Comparison of ENCODE assay signal across 9 mouse cellular contexts in genomic region chr11:117101925-117102717, GRCm38 (mm10). TPM values are rescaled to one million over a fixed set of nuclear protein-coding genes. Genes with fewer than 3 reads are reported as not detected.
A peak's percentile ranks its signal among the peaks of the same experiment; 100 is the strongest.
DNase-seq lines count a peak whose midpoint lies in the region; ATAC-seq and TF ChIP-seq lines count a peak whose summit lies in the region.
"Had no signal": no experiment of that assay in that cellular context is flagged by ENCODE, and none has a peak within 500 bp of the region (broad histone marks: within the 10 kb centered on the region; RNA-seq: fewer than 3 reads in every experiment).

No protein-coding gene starts in this region.

- no peak overlapping the region for H3K4me2 ChIP-seq in hindbrain, embryonic 13.5 days
- H3K4me2 ChIP-seq in hindbrain, embryonic 14.5 days (replicated peaks): no peak overlapping the region
- H3K4me2 ChIP-seq in midbrain, embryonic 11.5 days: no peak overlapping the region
- H3K4me2 ChIP-seq in stomach, postnatal 0 days (replicated peaks; ENCODE audit: low read depth): no peak overlapping the region

- DNase-seq in adrenal gland, postnatal 14 days: peak; percentile 34
- no peak for DNase-seq in adrenal gland, postnatal 25 days
- no peak for DNase-seq in hindbrain, embryonic 14.5 days (ENCODE audit: low spot score)
- no peak for DNase-seq in midbrain, embryonic 10.5 days (ENCODE audit: low spot score)
- no peak for DNase-seq in midbrain, embryonic 11.5 days (ENCODE audit: low spot score, missing footprints)
- no peak for DNase-seq in stomach, postnatal 0 days (ENCODE audit: low spot score)
- DNase-seq: cerebellum, postnatal 14 days had no signal

- no peaks in the 10 kb centered on the region for H3K9me3 ChIP-seq in hindbrain, embryonic 13.5 days
- no peaks in the 10 kb centered on the region for H3K9me3 ChIP-seq in hindbrain, embryonic 14.5 days (ENCODE audit: control insufficient read depth, low read length)
- no peaks in the 10 kb centered on the region for H3K9me3 ChIP-seq in midbrain, embryonic 10.5 days (replicated peaks)
- no peaks in the 10 kb centered on the region for H3K9me3 ChIP-seq in midbrain, embryonic 11.5 days (ENCODE audit: control insufficient read depth, low read length)
- no peaks in the 10 kb centered on the region for H3K9me3 ChIP-seq in stomach, postnatal 0 days (ENCODE audit: control insufficient read depth, low read length)

- peaks cover 18% of the 10 kb centered on the region for H3K4me1 ChIP-seq in hindbrain, embryonic 13.5 days (replicated peaks)
- H3K4me1 ChIP-seq in hindbrain, embryonic 14.5 days (replicated peaks; ENCODE audit: control insufficient read depth, insufficient read depth, low read length): peaks cover 5% of the 10 kb centered on the region
- H3K4me1 ChIP-seq in midbrain, embryonic 10.5 days: peaks cover 31% of the 10 kb centered on the region
- peaks cover 4% of the 10 kb centered on the region for H3K4me1 ChIP-seq in midbrain, embryonic 11.5 days (ENCODE audit: control insufficient read depth, insufficient read depth, low read length)
- H3K4me1 ChIP-seq in stomach, postnatal 0 days (replicated peaks; ENCODE audit: control insufficient read depth, insufficient read depth): peaks cover 6% of the 10 kb centered on the region

- H3K4me3 ChIP-seq in hindbrain, embryonic 13.5 days: no peak overlapping the region
- H3K4me3 ChIP-seq in hindbrain, embryonic 14.5 days (replicated peaks; ENCODE audit: low read length): no peak overlapping the region
- H3K4me3 ChIP-seq in midbrain, embryonic 10.5 days: no peak overlapping the region
- H3K4me3 ChIP-seq in midbrain, embryonic 11.5 days (ENCODE audit: low read depth, low read length): no peak overlapping the region
- H3K4me3 ChIP-seq in stomach, postnatal 0 days (ENCODE audit: low read depth, low read length): no peak overlapping the region

- ATAC-seq in hindbrain, embryonic 13.5 days (ENCODE audit: low FRiP score): no peak
- no peak for ATAC-seq in hindbrain, embryonic 14.5 days (ENCODE audit: low FRiP score)
- no peak for ATAC-seq in midbrain, embryonic 11.5 days (ENCODE audit: low FRiP score)
- ATAC-seq in stomach, postnatal 0 days (ENCODE audit: low FRiP score, low TSS enrichment): no peak
- no peak for ATAC-seq in erythroid progenitor cell, adult 5-6 weeks (replicated peaks; ENCODE audit: low FRiP score, poor library complexity, severe bottlenecking)

- no peak overlapping the region for H3K9ac ChIP-seq in hindbrain, embryonic 13.5 days
- H3K9ac ChIP-seq in hindbrain, embryonic 14.5 days: no peak overlapping the region
- no peak overlapping the region for H3K9ac ChIP-seq in midbrain, embryonic 11.5 days (ENCODE audit: low read length)
- H3K9ac ChIP-seq in stomach, postnatal 0 days (ENCODE audit: low read length): no peak overlapping the region

- H3K36me3 ChIP-seq in hindbrain, embryonic 13.5 days: no peaks in the 10 kb centered on the region
- no peaks in the 10 kb centered on the region for H3K36me3 ChIP-seq in hindbrain, embryonic 14.5 days (replicated peaks; ENCODE audit: control insufficient read depth, insufficient read depth)
- H3K36me3 ChIP-seq in midbrain, embryonic 10.5 days: no peaks in the 10 kb centered on the region
- H3K36me3 ChIP-seq in midbrain, embryonic 11.5 days (ENCODE audit: control insufficient read depth, insufficient read depth, low read length): no peaks in the 10 kb centered on the region
- H3K36me3 ChIP-seq in stomach, postnatal 0 days (ENCODE audit: control insufficient read depth, insufficient read depth, low read length): no peaks in the 10 kb centered on the region

- no peaks in the 10 kb centered on the region for H3K27me3 ChIP-seq in hindbrain, embryonic 13.5 days
- no peaks in the 10 kb centered on the region for H3K27me3 ChIP-seq in hindbrain, embryonic 14.5 days (ENCODE audit: control insufficient read depth, insufficient read depth, low read length)
- H3K27me3 ChIP-seq in midbrain, embryonic 10.5 days (ENCODE audit: low read depth, poor library complexity, severe bottlenecking): no peaks in the 10 kb centered on the region
- H3K27me3 ChIP-seq in midbrain, embryonic 11.5 days (ENCODE audit: control insufficient read depth, insufficient read depth, low read length): no peaks in the 10 kb centered on the region
- H3K27me3 ChIP-seq in stomach, postnatal 0 days (ENCODE audit: control insufficient read depth, insufficient read depth, low read length): no peaks in the 10 kb centered on the region

- TF ChIP-seq CTCF in stomach, postnatal 0 days (IDR thresholded peaks at IDR 0.05; ENCODE audit: low read depth): no peak

- peak overlapping the region; percentile 64; the same call in 1 of the 2 replicates for H3K27ac ChIP-seq in hindbrain, embryonic 13.5 days
- no peak overlapping the region; the same call in 1 of the 2 replicates for H3K27ac ChIP-seq in hindbrain, embryonic 14.5 days
- H3K27ac ChIP-seq in midbrain, embryonic 10.5 days (replicated peaks): peak overlapping the region; percentile 39; the same call in 1 of the 2 replicates
- H3K27ac ChIP-seq in midbrain, embryonic 11.5 days (ENCODE audit: low read depth, low read length): no peak overlapping the region
- H3K27ac ChIP-seq in stomach, postnatal 0 days (replicated peaks): peak overlapping the region; percentile 80

- whole genome bisulfite sequencing in hindbrain, embryonic 13.5 days: 85% methylated on average over 14 of the region's 14 CpGs
- WGBS in hindbrain, embryonic 14.5 days: 80% methylated on average over 14 of the region's 14 CpGs
- 84% methylated on average over 14 of the region's 14 CpGs for WGBS in midbrain, embryonic 10.5 days
- 84% methylated on average over 14 of the region's 14 CpGs for WGBS in midbrain, embryonic 11.5 days
- WGBS in stomach, postnatal 0 days: 65% methylated on average over 14 of the region's 14 CpGs

- no peak for TF ChIP-seq EP300 in stomach, postnatal 0 days (optimal IDR thresholded peaks at IDR 0.05)

RNA-seq across cellular contexts. Expression of gene Sec14l1, which starts 12.8 kb away (rescaled TPM):
- 119 TPM in 2 replicates for total RNA-seq in adrenal gland, postnatal 14 days (2021)
- total RNA-seq in adrenal gland, postnatal 25 days (2021): 157 and 195 TPM in 2 replicates
- polyA plus RNA-seq in hindbrain, embryonic 13.5 days (2015; fragmentation: Nextera tagmentation; extraction: Ambion mirVana): 63.3 and 65.9 TPM in 2 replicates
- 41.2 and 41.9 TPM in 2 replicates for polyA plus RNA-seq in hindbrain, embryonic 14.5 days (2014; fragmentation: Nextera tagmentation; extraction: Ambion mirVana)
- polyA plus RNA-seq in midbrain, embryonic 10.5 days (2016; fragmentation: Nextera tagmentation; extraction: Ambion mirVana): 49.9 and 58.0 TPM in 2 replicates
- 32.4 and 36.7 TPM in 2 replicates for polyA plus RNA-seq in midbrain, embryonic 11.5 days (2014; fragmentation: Nextera tagmentation; extraction: Ambion mirVana)
- 28.4 and 30.5 TPM in 2 replicates for polyA plus RNA-seq in stomach, postnatal 0 days (2015; fragmentation: Nextera tagmentation; extraction: Ambion mirVana)
- 27.4 and 32.3 TPM in 2 replicates for total RNA-seq in erythroid progenitor cell, adult 5-6 weeks (2015; ENCODE audit: low replicate concordance)
- total RNA-seq in erythroid progenitor cell, adult 5-6 weeks (2017; ENCODE audit: low replicate concordance): 41.3 and 44.3 TPM in 2 replicates

Comparison
In these comparisons a context has a peak if more than half of its experiments do, and no peak if none do; other contexts are left out.
1. H3K27ac ChIP-seq: peak in hindbrain, embryonic 13.5 days (single experiment), midbrain, embryonic 10.5 days (single experiment) and stomach, postnatal 0 days (single experiment); none in hindbrain, embryonic 14.5 days (single experiment) and midbrain, embryonic 11.5 days (single experiment).